Mouse (Mus musculus) liver, adult 2 months (tissue): ENCODE data around the gene Plcb1.

Source experiments
- CTCF ChIP-seq: fragments of 200-500 bp; IDR thresholded peaks from 2 replicates; pipeline ENCODE4 v1.5.1; 2011; ENCODE audit warnings: low read depth, low read length, control low read depth
- POLR2A ChIP-seq: fragments of 200-500 bp; IDR thresholded peaks from 2 replicates; pipeline ENCODE4 v1.6.1; 2011; ENCODE audit warnings: low read length, control low read depth; ENCODE audit not compliant: insufficient read depth; ENCODE audit errors: extremely low read depth

GRCm38 (mm10) chr2:135331868-135332267 is 546.0 kb downstream of the Plcb1 start:
- no peak for TF ChIP-seq CTCF
- TF ChIP-seq POLR2A, result no peak
